Mouse (Mus musculus): ENCODE measurements around the gene Ggcx. TPM values are rescaled to one million over a fixed set of nuclear protein-coding genes. Genes with fewer than 3 reads are reported as not detected.
"Not testable (repeated sequence)": the region's sequence is repeated elsewhere in the genome, so short reads cannot be mapped to it uniquely, and the experiment has no call there.

Gene Ggcx
- polyA plus RNA-seq, 1 experiment: 19.4 TPM

DNA sequence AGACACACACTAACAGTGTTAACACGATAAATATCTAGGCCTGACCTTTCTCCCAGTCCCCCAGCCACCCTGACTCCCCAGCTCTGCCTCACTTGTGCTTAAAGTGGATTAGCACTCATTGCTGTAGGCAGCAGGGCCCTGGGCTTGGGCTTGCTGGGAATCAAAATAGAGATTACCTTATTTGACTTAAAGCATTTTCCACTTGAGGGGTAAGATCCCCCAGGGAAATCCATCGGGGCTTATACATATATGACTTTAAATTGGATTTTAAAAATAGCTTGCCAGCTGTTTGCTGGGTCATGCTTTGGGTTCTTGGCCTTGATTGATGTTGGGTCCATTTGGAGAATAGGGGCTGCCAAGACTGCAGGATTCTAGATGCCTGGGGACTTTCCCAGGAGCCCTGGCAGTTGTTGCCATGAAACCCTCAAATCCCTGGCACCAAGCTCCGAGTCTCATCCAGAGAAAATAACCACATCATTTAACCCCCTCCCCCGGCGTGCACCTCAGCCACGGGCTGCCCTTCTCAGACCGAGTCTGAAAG is 40.8 kb downstream of the Ggcx start:
- H3K4me1 ChIP-seq (ENCODE audit: control insufficient read depth, insufficient read depth, insufficient read length, low read length): peaks cover 15% of the 10 kb centered on the region
- H3K4me3 ChIP-seq (ENCODE audit: insufficient read depth, low read depth, low read length): no peak overlapping the region
- H3K27ac ChIP-seq (replicated peaks; ENCODE audit: low read depth, low read length): 0 out of 2 replicates have a peak overlapping the region, but pooled peaks have one; percentile 5

DNA sequence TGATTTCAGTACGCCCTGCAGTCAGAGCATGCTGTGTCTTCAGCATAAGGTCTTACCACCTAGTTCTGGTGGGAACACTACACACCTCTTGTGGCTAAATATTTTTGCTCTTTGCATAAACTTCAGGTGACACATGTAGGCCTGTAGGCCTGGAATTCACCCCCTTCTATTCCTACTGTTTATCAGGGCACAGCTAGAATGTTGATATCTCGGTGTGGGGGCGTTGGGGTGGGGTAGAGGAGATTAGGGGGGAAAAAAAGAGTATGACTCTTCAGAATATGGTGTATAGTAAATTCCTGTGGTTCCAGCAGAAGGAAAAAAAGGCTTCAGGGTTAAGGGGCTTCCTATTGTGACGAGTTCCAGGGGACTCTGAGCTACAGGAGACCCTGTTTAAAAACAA is 42.5 kb downstream of the Ggcx start:
- H3K4me1 ChIP-seq (ENCODE audit: control insufficient read depth, insufficient read depth, insufficient read length, low read length): peaks cover 18% of the 10 kb centered on the region
- H3K4me3 ChIP-seq (ENCODE audit: insufficient read depth, low read depth, low read length): no peak overlapping the region
- no peak overlapping the region for H3K27ac ChIP-seq (replicated peaks; ENCODE audit: low read depth, low read length)

DNA sequence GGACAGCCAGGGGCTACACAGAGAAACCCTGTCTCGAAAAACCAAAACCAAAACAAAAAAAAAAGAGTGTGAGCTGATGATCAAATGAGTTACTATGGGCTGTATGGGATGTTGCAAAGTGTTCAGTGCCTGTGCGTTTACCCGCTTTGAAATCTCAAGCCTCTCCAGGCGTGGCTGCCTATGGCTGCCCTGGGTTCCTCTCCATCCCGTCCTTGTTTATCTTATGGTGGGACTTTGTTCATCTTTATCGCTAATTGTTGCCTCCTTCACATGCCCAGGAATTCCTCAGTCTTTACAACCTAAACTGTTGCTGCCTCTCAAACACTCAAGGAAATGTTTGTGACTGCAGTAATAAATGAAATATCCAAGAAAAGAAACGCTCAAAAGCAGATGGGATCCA is 44.3 kb downstream of the Ggcx start:
- H3K27ac ChIP-seq (replicated peaks; ENCODE audit: low read depth, low read length): no peak overlapping the region
- H3K4me3 ChIP-seq (ENCODE audit: insufficient read depth, low read depth, low read length): no peak overlapping the region
- peaks cover 18% of the 10 kb centered on the region for H3K4me1 ChIP-seq (ENCODE audit: control insufficient read depth, insufficient read depth, insufficient read length, low read length)

DNA sequence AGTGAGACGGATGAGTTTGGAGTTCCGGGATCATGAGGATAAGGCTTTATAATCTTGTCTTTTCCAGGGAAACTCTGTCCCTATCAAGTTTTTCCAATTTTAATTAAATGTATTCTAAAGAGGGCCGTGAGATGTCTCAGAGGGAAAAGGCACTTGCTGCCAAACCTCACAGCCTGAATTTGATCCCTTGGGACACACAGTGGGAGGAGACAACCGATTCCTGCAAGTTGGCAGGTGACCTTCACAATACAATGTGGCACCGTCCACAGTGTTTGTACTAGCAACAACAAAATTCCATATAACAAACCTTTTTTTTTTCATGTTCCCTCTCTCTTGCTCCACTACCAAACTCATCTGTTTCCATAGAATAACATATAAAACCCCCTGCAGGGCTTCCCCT is 44.8 kb downstream of the Ggcx start:
- no peak overlapping the region for H3K4me3 ChIP-seq (ENCODE audit: insufficient read depth, low read depth, low read length)
- H3K27ac ChIP-seq (replicated peaks; ENCODE audit: low read depth, low read length): 0 out of 2 replicates have a peak overlapping the region, but pooled peaks have one; percentile 8
- peaks cover 18% of the 10 kb centered on the region for H3K4me1 ChIP-seq (ENCODE audit: control insufficient read depth, insufficient read depth, insufficient read length, low read length)

DNA sequence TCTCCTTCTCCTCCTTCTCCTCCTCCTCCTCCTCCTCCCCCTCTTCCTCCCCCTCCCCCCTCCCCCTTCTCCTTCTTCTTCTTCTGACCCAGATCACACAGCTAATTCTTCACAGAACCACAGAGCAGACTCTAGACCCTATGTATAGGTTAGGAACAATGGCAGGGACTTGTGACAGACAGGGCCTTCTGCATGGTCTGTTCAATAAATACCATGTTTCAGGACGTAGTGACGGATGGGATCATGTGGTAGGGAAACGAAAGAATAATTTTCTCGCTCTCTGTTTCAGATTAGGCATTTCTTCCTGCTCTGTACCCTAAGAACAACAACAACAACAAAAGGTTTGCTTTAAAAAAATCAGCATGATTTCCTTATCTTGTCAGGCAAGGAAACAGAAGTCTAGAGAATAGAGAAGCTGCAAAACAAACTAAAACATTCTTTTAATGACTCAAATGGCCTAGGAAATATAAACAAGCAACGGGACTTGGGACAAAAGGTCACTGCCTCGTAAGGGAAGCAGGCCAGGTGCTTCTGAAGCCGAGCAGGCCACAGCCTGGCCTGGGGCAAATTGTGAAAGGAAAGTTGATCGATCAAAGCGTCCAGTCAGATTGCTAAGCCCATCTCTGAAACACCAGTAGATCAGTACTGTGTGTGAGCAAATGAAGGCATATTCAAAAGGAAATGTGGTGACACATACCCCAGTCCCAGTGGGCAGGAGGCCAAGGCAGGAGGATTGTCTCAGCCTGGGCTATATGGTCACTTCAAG is 46.1 kb downstream of the Ggcx start:
- Histone ChIP-seq H3K4me1 (ENCODE audit: control insufficient read depth, insufficient read depth, insufficient read length, low read length) (peaks cover 11% of the 10 kb centered on the region), H3K27ac (replicated peaks; ENCODE audit: low read depth, low read length) (peak overlapping the region; percentile 53), H3K4me3 (ENCODE audit: insufficient read depth, low read depth, low read length) (no peak overlapping the region)

DNA sequence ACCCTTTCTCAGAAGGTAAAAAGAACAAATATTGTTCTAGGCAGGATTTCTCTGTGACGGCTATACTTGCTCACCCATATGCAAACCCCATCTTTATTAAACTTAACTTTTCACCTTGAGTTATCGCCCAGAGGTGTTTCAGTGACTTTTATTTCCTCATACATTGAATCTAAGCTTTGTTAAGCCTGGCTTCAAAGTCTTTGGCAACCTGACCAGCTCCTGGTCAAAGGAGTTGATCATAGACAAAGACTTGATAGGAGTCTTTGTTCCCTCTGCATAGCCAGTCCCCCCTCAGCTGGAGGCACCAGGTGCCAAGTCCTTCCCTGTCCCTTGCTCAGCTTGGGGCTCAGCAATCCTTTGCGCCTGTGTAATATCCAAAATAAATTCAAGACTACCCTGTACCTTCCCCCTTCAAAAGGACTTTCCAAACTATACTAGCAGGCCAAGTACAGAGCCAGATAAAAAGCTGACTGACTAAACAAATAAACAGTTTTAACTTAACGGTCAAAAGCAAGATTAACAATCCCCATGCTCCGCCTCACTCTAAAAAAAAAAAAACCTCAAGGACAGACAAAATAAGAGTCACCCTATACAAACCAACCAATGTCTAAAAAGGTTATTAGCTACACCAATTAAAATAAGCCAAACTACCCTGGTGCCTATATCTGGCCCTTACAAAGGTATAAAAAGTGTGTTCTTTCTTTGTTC is 48.6 kb downstream of the Ggcx start:
- H3K4me1 ChIP-seq (ENCODE audit: control insufficient read depth, insufficient read depth, insufficient read length, low read length): peaks cover 15% of the 10 kb centered on the region
- H3K4me3 ChIP-seq (ENCODE audit: insufficient read depth, low read depth, low read length); H3K27ac ChIP-seq (replicated peaks; ENCODE audit: low read depth, low read length): not testable (repeated sequence)

DNA sequence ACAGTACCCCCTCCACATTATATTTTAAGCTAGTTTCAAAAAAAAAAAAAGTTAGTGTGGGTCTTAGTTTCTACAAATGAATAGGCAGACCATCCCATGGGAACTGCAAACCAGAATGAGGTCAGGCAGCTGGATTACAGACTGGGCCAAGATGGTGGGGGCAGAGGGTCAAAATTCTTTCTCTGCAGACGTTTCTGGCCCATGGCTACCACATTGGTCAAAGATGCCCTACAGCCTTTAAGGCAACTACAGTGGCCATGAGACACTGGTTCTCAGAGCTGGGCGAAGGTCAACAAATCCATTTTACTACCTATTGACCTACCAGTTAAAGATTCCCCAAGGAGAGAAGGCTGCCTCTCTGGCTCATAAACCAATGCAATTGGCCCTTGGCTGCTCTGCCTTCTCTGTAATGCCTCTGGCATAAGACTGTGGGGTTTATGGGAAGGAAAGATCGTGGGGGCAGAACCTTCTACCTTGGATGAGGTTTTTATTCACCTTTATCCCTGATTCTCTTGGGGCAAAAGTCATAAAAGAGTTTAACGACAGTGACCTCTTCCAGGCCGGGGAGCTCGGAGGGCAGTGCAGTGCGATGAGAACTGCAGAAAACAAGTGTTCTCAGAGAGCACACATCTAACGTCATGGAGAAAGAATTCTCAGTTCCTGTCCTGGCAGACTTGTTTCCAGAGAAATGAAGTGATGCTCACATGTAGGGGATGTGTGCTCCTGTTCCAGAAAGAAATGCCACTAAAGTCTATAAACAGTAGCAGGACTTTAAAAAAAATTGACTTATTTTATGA is 51.5 kb downstream of the Ggcx start:
- no peak overlapping the region for H3K4me3 ChIP-seq (ENCODE audit: insufficient read depth, low read depth, low read length)
- peaks cover 5% of the 10 kb centered on the region for H3K4me1 ChIP-seq (ENCODE audit: control insufficient read depth, insufficient read depth, insufficient read length, low read length)
- peak overlapping the region; percentile 79 for H3K27ac ChIP-seq (replicated peaks; ENCODE audit: low read depth, low read length)

DNA sequence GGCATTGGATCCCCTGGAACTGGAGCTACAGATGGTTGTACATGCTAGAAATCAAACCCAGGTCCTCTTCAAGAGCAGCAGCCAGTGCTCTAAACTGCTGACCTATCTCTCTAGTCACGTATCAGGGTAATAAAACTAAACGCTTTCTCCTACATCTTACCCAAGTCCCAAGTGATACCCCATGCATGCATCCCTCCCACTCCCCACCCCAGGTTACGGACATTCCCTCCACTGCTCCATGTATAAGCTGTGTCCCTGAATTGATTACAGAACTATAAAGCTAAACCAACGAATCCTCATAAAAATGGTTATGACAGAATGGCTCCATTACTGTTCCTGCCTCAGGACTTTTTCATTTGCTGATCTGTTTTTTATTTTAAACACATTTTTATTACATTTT is 52.1 kb downstream of the Ggcx start:
- Histone ChIP-seq H3K27ac (replicated peaks; ENCODE audit: low read depth, low read length) (0 out of 2 replicates have a peak overlapping the region, but pooled peaks have one; percentile 14), H3K4me1 (ENCODE audit: control insufficient read depth, insufficient read depth, insufficient read length, low read length) (peaks cover 4% of the 10 kb centered on the region), H3K4me3 (ENCODE audit: insufficient read depth, low read depth, low read length) (no peak overlapping the region)

DNA sequence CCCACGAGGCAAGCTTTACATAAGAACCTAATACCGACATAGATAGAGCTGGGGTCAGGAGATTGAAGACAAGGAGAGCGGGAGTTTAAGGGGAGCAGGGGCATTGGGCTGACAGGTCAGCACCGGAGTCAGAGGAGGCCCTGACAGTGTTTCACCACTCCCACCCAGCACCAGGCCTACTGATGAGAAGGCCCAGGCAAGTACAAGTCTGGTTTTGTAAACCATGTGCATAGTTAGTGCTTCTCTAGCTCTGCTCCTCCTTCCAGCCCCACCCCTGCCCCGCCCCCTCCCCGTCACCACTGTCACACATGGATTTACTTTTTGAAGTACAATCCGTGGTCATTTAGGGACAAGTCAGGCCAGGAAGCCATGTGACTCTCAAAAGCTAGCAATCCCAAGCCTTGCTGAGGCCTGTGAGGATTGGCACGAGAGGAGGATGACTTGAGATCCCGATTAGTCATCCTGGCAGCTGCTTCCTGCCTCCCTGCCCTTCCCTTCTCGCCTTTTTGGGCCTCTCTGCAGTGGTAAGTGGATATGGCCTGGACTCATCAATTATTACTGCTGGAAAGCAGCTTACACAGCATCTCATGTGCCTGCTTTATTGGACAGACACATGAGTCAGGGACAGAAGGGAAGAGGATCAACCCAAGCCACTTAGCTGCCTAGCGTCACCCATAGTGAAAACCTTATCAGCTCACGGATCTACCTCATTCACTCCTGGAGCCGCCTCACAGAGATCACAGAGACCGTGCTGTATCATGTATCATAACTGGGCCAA is 59.3 kb downstream of the Ggcx start:
- H3K4me1 ChIP-seq (ENCODE audit: control insufficient read depth, insufficient read depth, insufficient read length, low read length): peaks cover 6% of the 10 kb centered on the region
- peak overlapping the region; percentile 70 for H3K27ac ChIP-seq (replicated peaks; ENCODE audit: low read depth, low read length)
- no peak overlapping the region for H3K4me3 ChIP-seq (ENCODE audit: insufficient read depth, low read depth, low read length)

DNA sequence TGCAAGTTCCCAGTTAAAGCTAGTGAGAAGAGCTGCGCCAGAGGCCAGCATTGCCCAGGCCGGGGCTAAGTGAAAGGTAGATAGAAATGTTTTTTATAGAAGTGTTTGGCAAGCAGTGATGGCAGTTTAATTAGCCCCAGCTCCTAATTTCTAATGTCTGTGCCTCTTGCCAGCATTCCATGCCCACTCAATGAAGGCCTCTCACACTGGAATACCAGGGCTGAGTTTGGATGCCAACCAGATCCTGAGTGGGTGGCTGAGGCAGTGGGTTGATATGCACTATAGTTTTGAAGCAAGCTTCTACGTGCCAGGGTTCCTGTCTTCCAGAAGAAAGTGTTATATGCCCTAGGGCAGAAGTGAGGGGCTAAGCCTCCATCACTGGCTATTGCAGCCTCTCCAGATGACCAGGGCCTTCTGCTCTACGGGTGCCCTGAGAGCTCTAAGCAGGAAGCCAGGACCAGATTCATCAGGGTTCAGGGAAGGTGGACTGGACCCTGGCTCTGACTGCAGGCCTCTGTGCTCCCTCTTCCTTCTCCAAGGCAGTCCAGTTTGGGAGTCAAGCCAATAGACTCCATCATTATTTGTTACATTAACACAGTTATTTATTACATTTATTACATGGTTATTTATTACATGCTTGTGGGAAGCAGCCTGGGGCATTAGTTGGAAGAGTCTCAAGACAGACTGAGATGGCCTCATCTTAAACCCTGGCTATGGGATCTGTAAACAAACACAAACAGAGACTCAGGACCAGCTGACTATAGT is 61.3 kb downstream of the Ggcx start:
- Histone ChIP-seq H3K4me1 (ENCODE audit: control insufficient read depth, insufficient read depth, insufficient read length, low read length) (peaks cover 6% of the 10 kb centered on the region), H3K4me3 (ENCODE audit: insufficient read depth, low read depth, low read length) (no peak overlapping the region), H3K27ac (replicated peaks; ENCODE audit: low read depth, low read length) (no peak overlapping the region)

DNA sequence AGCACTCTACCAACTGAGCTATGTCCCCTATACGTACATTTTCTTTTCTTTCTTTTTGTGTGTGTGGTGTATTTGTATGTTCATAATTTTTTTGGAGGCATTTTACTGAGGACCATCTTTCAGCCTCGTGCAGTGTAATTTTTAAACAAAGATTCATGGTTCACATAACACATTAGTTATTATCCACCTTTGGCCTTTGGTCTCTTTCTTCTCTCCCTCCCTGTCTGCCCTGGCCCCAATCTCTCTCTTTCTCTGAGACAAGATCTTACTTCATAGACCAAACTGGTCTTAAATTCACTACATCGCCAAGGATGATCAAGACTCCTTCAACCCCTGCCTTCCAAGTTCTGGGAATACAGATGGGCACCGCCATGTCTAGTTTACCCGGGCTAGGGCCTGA is 62.7 kb downstream of the Ggcx start:
- H3K4me1 ChIP-seq (ENCODE audit: control insufficient read depth, insufficient read depth, insufficient read length, low read length): peaks cover 6% of the 10 kb centered on the region
- no peak overlapping the region for H3K4me3 ChIP-seq (ENCODE audit: insufficient read depth, low read depth, low read length)
- no peak overlapping the region for H3K27ac ChIP-seq (replicated peaks; ENCODE audit: low read depth, low read length)

DNA sequence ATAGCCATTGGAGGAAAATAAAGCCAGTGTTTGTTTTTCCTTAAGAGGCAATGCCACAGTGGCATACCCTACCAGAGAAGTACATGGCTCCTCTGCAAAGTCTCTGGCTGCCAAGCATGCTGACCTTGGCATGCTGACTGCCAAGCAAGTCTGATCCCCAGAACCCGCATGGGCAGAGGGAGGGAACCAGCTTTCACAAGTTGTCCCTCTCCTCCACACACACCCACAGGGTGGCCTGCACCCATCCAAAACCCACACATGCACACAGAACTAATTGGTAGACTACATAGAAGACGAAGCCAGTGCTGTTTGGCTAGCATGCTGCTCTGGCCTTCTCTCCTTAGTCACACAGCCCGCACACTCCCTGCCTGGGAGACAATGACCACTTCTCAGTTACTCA is 63.5 kb downstream of the Ggcx start:
- no peak overlapping the region for H3K4me3 ChIP-seq (ENCODE audit: insufficient read depth, low read depth, low read length)
- no peak overlapping the region for H3K27ac ChIP-seq (replicated peaks; ENCODE audit: low read depth, low read length)
- H3K4me1 ChIP-seq (ENCODE audit: control insufficient read depth, insufficient read depth, insufficient read length, low read length): peaks cover 6% of the 10 kb centered on the region

DNA sequence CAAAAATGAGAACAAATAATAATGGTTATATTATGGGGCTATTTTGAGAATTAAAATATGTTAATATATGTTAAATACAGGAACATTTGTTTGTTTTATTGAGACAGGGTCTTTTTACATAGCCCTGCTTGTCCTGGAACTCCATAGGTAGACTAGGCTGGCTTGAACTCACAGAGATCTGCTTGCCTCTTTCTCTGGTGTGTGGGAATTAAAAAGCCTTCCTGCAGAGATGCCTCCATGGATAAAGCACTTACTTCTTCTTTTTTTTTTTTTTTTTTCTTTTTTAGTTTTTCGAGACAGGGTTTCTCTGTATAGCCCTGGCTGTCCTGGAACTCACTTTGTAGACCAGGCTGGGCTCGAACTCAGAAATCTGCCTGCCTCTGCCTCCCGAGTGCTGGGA is 64.6 kb downstream of the Ggcx start:
- H3K27ac ChIP-seq (replicated peaks; ENCODE audit: low read depth, low read length); H3K4me1 ChIP-seq (ENCODE audit: control insufficient read depth, insufficient read depth, insufficient read length, low read length); H3K4me3 ChIP-seq (ENCODE audit: insufficient read depth, low read depth, low read length): not testable (repeated sequence)

Data from brown adipose tissue, adult 24 weeks (tissue).